Mouse (Mus musculus): ENCODE measurements around the gene Ets2. TPM values are rescaled to one million over a fixed set of nuclear protein-coding genes. Genes with fewer than 3 reads are reported as not detected.
A peak's percentile ranks its signal among the peaks of the same experiment; 100 is the strongest.

The Ets2 gene
- polyA plus RNA-seq (2012; rRNA removed): 42.6 and 46.0 TPM in 2 replicates

DNA sequence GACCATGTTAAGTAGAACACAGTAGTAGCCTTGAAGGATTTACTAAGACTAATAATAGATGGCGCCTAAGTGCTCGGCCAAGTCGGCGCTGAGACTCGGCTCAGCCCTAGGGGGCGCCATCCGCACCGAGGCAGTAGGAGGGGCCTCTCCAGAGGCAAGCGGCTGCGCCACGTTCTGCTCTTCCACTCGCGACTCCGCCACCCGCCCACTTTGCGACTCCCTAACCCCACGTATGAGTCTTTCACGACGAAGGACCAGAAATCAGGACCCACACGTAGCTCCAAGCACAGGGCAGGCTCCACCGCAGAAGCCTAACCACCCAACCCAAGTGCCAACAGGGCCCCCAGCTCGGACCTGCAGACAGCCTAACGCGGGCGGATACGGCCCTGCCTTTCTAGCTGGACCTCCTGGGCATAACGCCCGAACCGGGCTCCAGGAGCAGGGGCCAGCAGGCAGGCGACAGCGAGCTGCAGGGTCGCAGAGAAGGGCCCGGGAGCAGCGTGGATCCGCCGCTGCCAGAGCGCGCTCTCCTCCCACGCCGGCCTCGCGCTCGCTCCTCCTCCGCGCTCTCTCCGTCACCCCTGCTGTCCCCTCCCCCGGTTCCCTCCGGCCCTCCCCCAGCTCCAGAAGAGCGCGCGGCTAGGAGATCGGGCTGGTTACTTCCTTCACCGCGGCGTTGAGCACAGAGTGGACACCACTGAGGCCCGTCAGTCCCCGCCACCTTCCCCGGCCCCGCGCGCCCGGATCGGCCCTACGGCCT is at the start of gene Ets2:
Gene Ets2 (plus strand): TSS at position 274 of the 760 bp plus-strand sequence.
- DNase-seq (ENCODE audit: low spot score): peak; percentile 97

DNA sequence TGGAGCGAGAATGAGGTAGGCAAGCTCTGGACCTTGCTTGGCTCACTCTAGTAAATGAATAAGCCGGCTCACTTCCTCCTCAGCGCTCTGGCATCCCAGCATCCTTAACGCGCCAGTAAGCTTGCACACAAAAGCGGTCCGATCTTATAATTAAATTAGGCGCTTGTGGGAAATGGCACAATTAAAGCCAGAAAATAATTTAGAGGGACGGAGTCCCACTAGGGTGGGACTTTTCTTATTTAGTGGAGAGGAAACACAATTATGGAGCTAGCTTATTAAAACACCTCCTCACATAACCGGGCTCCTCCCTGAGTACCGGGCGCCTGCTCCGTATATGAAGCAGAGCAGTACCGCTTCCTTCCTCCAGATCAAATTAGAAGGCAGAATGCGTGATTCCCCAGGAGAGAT is 47.7 kb upstream of the Ets2 start:
- DNase-seq (ENCODE audit: low spot score): no peak

- DNase-seq (ENCODE audit: low spot score): no peak
Observed at GRCm38 (mm10) chr16:95656535-95656934, 45.3 kb upstream of the Ets2 start.

- DNase-seq (ENCODE audit: low spot score): no peak
Observed at GRCm38 (mm10) chr16:95657187-95657586, 44.7 kb upstream of the Ets2 start.

DNA sequence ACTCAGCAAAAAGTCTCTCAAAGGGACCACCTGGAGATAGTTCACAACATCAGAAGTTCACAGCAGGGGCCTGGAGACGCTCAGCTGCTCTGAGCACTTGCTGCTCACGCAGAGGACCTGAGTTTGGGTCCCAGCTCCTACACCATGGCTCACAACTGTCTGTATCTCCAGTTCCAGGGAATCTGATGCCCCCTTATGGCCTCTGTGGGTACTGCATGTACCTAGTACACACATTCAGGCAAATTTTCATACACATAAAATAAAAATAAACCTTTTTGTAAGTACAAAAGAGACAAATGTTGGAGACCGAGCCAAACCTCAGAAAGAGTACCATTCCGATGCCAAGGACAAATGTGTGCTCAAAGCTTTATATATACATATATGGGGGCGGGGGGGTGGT is 44.1 kb upstream of the Ets2 start:
- DNase-seq (ENCODE audit: low spot score): no peak

DNA sequence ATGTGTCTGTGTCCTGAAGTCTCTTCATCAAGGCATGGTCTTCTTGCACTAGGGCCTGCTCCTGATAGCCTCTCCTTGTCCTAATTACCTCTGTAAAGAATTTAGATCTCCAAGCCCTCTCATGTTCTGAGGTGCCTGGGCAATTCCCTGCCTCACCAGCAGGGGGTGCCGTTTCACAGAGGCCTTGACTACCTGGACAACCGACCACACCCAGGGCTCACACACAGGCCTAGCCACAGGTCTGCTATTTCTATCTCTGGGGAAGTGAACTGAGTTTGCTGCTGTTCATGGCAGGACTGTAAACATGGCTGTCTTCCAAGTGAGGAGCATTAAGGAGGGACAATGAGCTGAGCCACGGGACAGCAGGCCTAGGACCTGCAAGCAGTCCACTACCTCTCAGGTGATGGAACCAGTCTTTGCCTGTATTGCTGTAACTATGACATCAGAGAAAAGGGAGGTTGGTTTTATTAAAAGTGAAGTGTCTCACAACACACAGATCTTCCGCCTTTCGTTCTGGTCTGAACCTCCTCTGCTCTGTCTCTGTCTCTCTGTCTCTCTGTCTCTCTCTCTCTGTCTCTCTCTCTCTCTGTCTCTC is 42.9 kb upstream of the Ets2 start:
- peak; percentile 71 for DNase-seq (ENCODE audit: low spot score)

DNA sequence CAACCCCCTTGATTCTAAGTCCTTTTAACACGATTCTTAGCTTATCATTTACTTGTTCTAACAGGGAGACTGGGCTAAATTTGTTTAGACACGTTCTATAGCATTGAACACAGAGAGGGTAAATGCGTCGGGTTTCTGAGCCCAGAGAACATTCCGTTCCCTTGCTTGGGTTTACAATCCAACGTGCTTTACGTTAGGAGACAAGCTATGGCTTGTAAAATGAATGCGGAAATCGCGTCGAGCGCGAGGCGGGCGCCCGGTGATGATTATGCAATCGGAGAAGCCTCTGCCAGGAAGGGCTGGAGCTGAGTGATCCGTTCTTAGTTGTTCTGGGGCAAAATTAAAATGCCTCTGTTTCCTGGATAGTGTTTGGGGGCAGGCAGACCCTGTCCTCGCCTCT is 42.4 kb upstream of the Ets2 start:
- no peak for DNase-seq (ENCODE audit: low spot score)

GRCm38 (mm10) chr16:95660909-95661308 is 41.0 kb upstream of the Ets2 start:
- no peak for DNase-seq (ENCODE audit: low spot score)

DNA sequence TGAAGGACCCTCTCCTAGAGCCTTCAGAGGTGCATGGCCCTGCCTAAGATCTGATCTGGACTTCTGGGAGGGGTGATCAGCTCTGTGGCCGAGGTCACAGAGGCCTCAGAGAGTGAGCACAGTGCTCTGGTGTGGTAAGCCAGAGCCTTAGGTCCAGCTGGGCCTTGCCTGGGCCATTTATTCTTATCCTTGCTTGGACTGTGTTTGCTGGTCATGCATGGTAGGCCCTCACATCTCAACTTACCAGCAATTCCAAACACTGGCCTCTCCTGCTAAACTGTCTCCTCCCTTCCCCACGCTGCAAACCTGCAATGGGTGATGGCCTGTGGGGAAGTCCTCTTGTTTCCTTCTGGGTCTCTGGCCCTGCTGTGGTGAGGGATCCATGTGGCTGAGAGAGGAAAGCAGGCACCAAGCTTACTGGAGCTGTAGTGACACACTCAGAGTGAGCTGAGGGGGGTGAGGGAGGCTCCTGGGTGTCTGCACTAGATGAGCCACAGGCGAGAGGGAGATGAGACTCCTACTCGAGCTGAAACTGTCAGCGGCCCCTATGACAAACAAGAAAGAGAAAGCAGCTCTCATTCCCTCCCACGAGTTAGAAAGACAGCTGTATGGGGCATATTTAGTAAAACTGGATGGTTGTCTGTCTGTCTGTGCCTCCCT is 36.3 kb upstream of the Ets2 start:
- DNase-seq (ENCODE audit: low spot score): no peak

- no peak for DNase-seq (ENCODE audit: low spot score)
Observed at GRCm38 (mm10) chr16:95666288-95666687, 35.6 kb upstream of the Ets2 start.

GRCm38 (mm10) chr16:95667395-95668150 is 34.3 kb upstream of the Ets2 start:
- DNase-seq (ENCODE audit: low spot score): no peak

DNA sequence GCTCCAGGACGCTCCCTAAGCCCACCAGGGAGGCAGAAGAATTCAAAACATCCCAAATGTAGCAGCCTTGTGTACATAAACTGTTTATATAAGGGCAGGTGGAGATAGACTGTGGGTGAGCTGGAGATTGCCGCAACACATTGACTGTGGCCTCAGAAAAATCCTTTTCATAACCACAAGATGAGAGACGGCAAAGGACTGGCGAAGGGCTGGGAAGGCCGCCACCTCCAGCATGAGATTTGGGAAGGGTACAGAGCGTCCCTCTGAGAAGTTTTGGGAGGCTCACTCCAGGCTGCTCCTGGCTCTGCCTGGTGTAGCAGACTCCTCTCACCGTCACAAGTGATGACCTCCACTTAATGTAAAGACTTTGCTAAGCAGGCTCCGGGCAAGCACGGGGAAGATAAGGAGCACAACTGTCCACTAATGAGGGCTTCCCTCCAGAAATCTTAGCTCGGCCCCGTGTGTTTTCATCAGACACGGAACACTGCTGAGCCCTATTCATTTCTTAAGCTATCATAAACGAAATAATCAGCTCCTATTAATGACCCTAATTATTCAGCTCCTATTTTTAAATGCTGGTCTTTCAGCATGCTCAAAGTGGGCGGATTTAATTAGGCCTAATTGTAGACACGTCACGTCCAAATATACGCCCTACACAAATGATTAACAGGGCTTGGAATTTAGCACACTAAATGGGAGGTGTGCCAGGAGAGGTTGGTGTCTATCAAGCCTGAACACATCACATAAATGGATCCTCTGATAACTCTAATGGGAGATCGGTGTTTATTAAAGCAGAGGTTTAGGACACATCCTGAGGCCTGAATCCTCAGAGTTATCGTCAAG is 33.5 kb upstream of the Ets2 start:
- DNase-seq (ENCODE audit: low spot score): no peak

DNA sequence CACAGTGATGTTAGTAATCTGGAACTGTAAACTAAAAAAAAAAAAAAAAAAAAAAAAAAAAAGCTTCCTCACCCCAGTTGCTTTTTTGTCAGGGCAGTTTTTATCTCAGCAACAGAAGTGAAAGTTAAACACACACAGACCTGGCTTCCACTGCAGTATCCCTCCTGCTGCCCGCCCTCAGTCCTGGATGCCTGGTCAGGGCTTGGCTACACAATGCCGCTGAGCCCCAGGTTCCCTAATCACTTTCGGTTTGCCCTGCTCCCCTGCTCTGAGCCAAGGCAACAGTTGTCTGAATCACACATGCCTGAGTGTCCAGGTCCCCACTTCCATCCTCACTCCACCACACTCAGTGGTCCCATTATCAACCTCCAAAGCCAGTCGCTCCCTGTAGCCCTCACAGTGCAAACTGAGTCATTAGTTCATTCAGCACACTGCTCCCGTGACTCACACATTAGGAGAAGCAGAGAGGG is 27.4 kb upstream of the Ets2 start:
- peak; percentile 41 for DNase-seq (ENCODE audit: low spot score)

- DNase-seq (ENCODE audit: low spot score): no peak
Observed at GRCm38 (mm10) chr16:95675212-95675611, 26.7 kb upstream of the Ets2 start.

DNA sequence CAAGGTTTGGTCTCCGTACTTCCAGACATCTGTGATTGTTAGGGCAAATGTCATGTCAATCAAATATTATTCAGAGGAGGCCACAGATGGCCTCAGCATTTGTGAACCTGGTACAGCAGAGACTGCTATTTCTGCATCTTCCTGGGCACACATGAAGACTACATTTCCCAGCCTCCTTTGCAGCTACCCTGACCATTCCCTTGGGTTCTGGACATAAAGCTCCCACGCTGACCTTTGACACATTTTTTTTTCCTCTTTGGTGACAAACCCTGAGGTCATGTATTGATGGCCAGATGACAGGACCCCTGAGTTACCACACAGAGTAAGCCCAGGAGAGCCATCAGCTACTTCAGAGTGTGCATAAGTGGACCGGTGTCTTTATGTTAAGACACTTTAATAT is 25.2 kb upstream of the Ets2 start:
- DNase-seq (ENCODE audit: low spot score): no peak

GRCm38 (mm10) chr16:95682431-95682892 is 19.4 kb upstream of the Ets2 start:
- no peak for DNase-seq (ENCODE audit: low spot score)

DNA sequence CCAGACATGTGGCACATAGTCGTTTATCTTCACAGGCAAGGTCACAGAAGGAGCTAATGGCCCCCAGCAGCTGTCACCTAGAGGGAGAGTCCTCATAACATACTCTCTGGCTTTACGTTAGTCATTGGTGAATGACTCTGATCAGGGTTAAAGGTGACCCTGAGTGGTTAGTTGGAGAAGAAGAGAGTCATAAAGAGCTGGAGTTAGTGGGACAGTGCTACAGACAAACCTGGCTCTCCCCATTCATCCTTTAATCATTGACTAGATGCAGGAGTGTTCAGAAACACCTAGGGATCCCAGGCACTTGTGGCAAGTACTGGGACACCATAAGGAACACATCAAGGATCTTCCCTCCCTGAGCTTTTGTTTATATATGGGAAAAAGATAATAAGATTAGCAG is 16.1 kb upstream of the Ets2 start:
- no peak for DNase-seq (ENCODE audit: low spot score)

DNA sequence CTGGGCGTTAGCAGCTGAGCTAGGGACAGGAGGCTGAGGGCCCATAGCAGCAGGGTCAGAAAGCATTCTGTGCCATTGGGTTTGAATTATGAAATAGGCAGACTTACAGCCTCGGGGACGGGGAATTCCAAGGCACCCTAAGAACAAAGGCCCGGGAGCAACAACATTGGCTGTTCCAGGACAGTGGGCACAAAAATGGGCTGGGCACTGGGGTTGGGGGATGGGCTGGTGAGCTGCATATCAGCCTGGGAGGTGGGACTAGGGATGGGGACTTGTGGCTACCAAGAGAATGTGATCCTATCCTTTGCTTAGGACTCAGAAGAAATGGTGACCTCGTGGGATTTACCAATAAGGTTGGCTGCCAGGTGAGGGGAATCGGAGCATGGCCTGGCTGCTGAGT is 15.6 kb upstream of the Ets2 start:
- no peak for DNase-seq (ENCODE audit: low spot score)

- no peak for DNase-seq (ENCODE audit: low spot score)
Observed at GRCm38 (mm10) chr16:95686901-95687300, 15.0 kb upstream of the Ets2 start.

DNA sequence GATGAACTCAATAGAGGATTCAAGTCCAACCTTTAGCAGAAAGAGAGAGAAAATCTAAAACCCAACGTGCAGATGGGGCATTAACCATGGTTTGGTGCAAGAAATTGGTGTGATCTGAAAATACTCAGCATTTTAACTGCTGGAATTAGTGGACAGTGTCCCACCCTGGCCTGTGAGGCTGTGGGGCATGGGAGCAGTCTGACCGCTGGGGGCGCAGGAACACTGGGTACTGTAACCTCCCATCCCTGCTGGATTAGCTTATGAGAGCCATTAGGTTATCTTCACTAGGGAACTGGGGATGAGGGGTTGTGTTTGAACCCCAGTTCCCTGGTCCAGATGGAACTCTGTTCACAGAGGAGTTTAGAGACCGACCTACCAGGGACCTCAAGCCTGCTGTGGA is 13.9 kb upstream of the Ets2 start:
- no peak for DNase-seq (ENCODE audit: low spot score)

DNA sequence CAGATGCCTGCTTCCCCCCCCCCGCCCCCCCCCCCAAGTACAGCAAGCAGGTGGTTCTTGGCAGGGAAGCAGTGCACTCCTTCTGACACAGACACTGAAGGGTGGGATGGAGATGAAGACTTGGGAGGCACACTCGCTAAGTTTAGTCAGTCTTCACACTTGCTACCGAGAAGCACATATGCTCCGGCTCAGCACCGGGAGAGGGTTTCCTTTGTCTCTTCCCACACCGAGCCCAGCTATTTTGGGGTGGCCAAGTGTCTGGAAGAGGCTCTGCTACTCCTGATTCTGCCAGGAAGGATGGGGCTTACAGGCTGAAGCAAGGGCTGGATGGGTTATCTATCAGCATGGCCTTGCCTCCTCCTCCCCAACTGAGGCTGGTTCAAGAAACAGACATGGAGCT is 5.3 kb upstream of the Ets2 start:
- no peak for DNase-seq (ENCODE audit: low spot score)

Measured in urinary bladder, adult 2 months (tissue).